Mouse (Mus musculus) limb, embryonic 14.5 days (tissue): ENCODE results near the gene Hbq1a. TPM values are rescaled to one million over a fixed set of nuclear protein-coding genes. Genes with fewer than 3 reads are reported as not detected.

Experiments
- ATAC-seq: fragments of 200-750 bp; cut with Nextera tagmentation; 2 replicates; pipeline ENCODE4 v1.8.0; 2017; ENCODE audit warnings: low read depth, moderate number of reproducible peaks, moderate TSS enrichment; ENCODE audit not compliant: low FRiP score
- DNase-seq: peaks from one replicate; pipeline ENCODE4 v3.0.0-alpha.2; 2015; ENCODE audit warnings: low spot score
- H3K27ac ChIP-seq: fragments of 300-500 bp; sonication (generic); replicated peaks from 2 replicates; pipeline ENCODE4 v1.5.1; 2014; ENCODE audit warnings: low read depth, mild to moderate bottlenecking, low read length, moderate library complexity, mixed read lengths
- H3K27me3 ChIP-seq: fragments of 300-500 bp; sonication (generic); 2 replicates; pipeline ENCODE4 v1.6.1; 2014; ENCODE audit warnings: low read length, mixed read lengths; ENCODE audit not compliant: control insufficient read depth, insufficient read depth
- H3K36me3 ChIP-seq: fragments of 300-500 bp; sonication (generic); 2 replicates; pipeline ENCODE4 v1.6.1; 2014; ENCODE audit warnings: mild to moderate bottlenecking, low read length, moderate library complexity, mixed read lengths; ENCODE audit not compliant: control insufficient read depth, insufficient read depth
- H3K4me1 ChIP-seq: fragments of 300-500 bp; sonication (generic); 2 replicates; pipeline ENCODE4 v1.6.1; 2014; ENCODE audit warnings: antibody characterized with exemption, low read length, mixed read lengths; ENCODE audit not compliant: control insufficient read depth, insufficient read depth
- H3K4me2 ChIP-seq: fragments of 300-500 bp; sonication (generic); replicated peaks from 2 replicates; pipeline ENCODE4 v1.6.1; 2014; ENCODE audit warnings: low read depth, mild to moderate bottlenecking, low read length, moderate library complexity; ENCODE audit not compliant: severe bottlenecking
- H3K4me3 ChIP-seq: fragments of 300-500 bp; sonication (generic); replicated peaks from 2 replicates; pipeline ENCODE4 v1.5.1; 2014; ENCODE audit warnings: low read length
- H3K9ac ChIP-seq: fragments of 300-500 bp; sonication (generic); 2 replicates; pipeline ENCODE4 v1.6.1; 2014; ENCODE audit warnings: mild to moderate bottlenecking, low read depth, low read length, moderate library complexity; ENCODE audit not compliant: severe bottlenecking
- H3K9me3 ChIP-seq: fragments of 300-500 bp; sonication (generic); 2 replicates; pipeline ENCODE4 v1.6.1; 2016; ENCODE audit warnings: low read length; ENCODE audit not compliant: control insufficient read depth
- POLR2A ChIP-seq: fragments of 200-500 bp; IDR thresholded peaks from 2 replicates; pipeline ENCODE4 v1.8.0; 2012; ENCODE audit warnings: inconsistent platforms, mild to moderate bottlenecking, moderate library complexity, borderline replicate concordance; ENCODE audit not compliant: insufficient read depth, insufficient read length; ENCODE audit errors: extremely low read depth
- WGBS: fragments of 180-500 bp; shearing (Covaris S2); extraction: QIAGEN DNeasy Blood & Tissue Kit; methylation state at CpG from one replicate; pipeline ENCODE4 v1.1.7; 2014; 5-methylcytosine and 5-hydroxymethylcytosine counted together
- polyA plus RNA-seq, 2 experiments: library from polyadenylated mRNA; depleted of rRNA in 1 of 2; stranded (reverse) in 1 of 2; unstranded in 1 of 2; fragments of >200 nt; fragmentation: Nextera tagmentation in 1 of 2; extraction: Ambion mirVana in 1 of 2; gene quantifications; 2 replicates each; pipeline versions ENCODE4 v1.2.1 to v1.2.3; 2012 to 2014

Gene Hbq1a
- polyA plus RNA-seq, 2 experiments: 0.83 to 1.3 TPM

DNA sequence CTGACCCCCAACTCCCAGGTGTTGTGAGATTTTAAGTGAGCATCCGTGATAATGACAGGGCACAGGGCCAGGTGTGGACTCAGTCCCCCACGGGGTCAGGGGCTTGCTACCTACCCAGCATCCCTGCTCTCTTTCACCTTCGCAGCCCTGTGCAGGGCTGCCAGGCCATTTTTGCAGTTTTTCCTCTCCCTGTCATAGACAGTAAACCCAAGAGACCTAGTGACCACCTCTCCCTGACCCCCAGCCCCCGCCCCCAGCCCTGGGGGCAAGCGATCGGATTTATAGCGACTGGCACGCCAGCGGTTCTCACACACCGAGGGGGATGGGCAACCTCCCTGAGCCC, 47.4 kb downstream of the Hbq1a start:
- Histone ChIP-seq H3K4me3 (peak overlapping the region; percentile 70), H3K9ac (peak overlapping the region; percentile 87), H3K27me3 (no peaks in the 10 kb centered on the region), H3K4me2 (peak overlapping the region; percentile 93), H3K4me1 (peaks cover 25% of the 10 kb centered on the region), H3K27ac (peak overlapping the region; percentile 81), H3K9me3 (no peaks in the 10 kb centered on the region), H3K36me3 (peaks cover 16% of the 10 kb centered on the region)
- no peak for TF ChIP-seq POLR2A
- DNase-seq: no peak
- ATAC-seq: peak; percentile 16; the same call in 1 of the 2 replicates
- WGBS: 3% methylated on average over 10 of the region's 10 CpGs

DNA sequence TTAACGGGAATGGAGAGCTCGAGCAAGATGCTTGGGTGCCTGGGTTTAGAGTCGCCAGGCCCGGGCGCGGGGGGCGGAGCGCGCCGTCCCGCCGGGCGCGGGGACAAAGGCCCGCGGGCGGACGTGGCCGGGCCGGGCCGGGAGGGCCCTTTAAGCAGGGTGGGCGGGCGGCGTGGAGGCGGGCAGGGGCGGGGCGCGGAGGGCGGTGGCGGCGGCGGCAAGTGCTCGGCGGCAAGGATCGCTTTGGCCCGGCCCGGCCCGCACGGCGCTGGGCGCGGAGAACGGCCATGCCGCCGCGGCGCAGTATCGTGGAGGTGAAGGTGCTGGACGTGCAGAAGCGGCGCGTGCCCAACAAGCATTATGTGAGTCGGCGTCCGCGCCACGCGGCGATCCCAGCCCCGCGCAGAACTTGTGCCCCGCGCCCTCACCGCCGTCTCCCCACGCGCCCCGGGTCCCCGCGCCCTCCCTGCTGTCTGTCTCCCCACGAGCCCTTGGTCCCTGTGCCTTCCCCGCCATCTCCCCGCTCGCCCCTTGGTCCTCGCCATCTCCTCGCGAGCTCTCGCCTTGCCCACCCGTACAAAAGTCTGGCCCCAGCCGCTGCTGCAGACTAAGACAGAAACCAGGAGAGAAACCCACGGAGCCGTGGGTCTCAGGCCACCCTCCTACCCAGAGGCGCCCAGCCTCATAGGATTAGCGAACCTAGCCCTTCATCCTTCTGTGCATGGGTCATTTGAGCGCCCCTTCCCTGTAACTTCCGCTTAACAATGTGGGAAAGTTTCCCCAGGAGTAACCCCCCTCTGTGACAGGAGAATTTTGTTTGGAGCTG, 48.0 kb downstream of the Hbq1a start, which contains the start of gene Sh3pxd2b:
Gene Sh3pxd2b, plus strand, starts transcription at position 214 of the 826 bp plus-strand sequence.
- H3K4me1 ChIP-seq: peaks cover 25% of the 10 kb centered on the region
- peak within 1 kb of the TSS; percentile 70 for H3K4me3 ChIP-seq
- ATAC-seq (peak; percentile 87), DNase-seq (peak; percentile 45)
- TF ChIP-seq POLR2A: 0 out of 2 replicates have a peak, but pooled peaks have one; percentile 70
- H3K27me3 ChIP-seq: no peaks in the 10 kb centered on the region
- H3K9me3 ChIP-seq: no peaks in the 10 kb centered on the region
- peak within 1 kb of the TSS; percentile 93 for H3K4me2 ChIP-seq
- under 1% methylated on average over 53 of the region's 86 CpGs for WGBS
- peak within 1 kb of the TSS; percentile 81 for H3K27ac ChIP-seq
- H3K9ac ChIP-seq: peak within 1 kb of the TSS; percentile 87
- peaks cover 16% of the 10 kb centered on the region for H3K36me3 ChIP-seq

DNA sequence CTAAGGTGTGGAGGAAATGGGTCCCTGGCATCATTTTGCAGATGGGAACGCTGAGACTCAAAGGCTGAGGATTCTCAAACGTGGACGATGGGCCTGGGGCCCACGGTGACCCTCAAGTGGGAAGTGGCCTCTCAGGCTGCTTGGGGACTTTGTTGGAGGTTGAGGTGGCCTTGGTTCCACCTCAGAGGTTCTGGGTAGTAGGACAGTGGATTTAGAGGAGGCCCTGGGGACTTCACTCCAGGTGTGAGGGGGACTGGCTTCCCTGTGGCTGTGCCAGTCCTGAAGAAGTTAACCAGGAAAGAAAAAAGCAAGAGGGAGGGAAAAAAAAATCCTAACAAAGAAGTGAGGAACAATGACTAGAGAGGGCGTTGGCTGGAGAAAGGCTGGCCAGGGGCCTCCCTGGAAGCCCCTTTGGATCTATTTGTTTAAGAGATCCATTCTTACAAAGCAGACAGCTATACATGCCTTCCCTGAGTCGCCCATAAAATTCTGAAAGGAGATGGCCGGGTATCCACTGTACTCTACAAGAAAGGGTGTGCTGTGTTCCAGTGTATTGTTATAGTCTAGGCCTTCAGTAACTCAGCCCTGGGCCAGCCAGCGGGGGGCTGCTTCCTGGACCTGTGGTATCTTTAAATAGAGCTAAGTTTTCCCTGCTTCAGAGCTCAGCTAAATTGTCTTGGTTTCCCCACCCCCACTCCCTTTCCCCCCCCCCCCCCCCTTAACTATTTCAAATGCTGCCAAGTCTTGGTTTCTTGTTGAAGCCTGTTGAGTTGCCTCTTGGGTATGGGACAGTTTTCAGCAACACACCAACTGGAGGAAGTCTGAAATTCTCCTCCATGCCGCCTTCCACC, 48.8 kb downstream of the Hbq1a start:
- Histone ChIP-seq H3K9ac (peak overlapping the region; percentile 87), H3K4me3 (peak overlapping the region; percentile 70), H3K27ac (peak overlapping the region; percentile 81), H3K27me3 (no peaks in the 10 kb centered on the region), H3K36me3 (peaks cover 20% of the 10 kb centered on the region), H3K9me3 (no peaks in the 10 kb centered on the region), H3K4me2 (peak overlapping the region; percentile 93), H3K4me1 (peaks cover 25% of the 10 kb centered on the region)
- 17% methylated on average over 9 of the region's 9 CpGs for WGBS
- DNase-seq (peak; percentile 21), ATAC-seq (no peak)
- no peak for TF ChIP-seq POLR2A

DNA sequence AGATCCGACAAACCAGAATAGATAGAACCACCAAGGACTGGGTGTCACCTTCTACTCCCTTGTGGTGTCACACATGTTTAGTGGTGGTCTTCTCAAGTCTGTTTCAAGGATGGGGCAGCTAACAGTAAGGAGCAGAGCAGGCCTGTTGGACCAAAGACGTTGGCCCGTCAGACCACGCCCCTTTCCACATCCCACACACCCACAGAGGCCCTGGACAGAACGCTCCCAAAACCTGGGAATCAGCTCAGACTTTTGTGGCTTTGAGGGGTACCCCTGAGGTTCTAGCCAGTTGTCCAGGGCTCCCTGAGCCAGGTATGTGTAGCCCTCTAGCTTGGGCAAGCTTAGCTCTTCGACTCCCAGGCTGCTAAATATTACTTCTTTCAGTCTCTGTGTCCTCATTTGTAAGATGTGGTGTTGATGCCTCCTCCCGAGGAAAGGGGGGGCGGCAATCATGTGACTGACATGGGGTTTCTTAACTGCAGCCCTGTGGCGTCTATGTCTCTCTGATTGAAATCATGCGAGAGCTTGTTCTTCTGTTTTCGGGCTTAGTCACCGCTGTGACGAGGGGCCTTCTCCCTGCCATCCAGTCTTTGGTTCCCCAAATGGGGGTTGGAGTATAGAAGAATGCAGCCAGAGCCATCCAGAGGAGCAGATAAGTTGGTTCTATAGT, 49.5 kb downstream of the Hbq1a start:
- Histone ChIP-seq H3K27ac (peak overlapping the region; percentile 81), H3K9ac (peak overlapping the region; percentile 87; the same call in 1 of the 2 replicates), H3K4me3 (peak overlapping the region; percentile 70), H3K9me3 (no peaks in the 10 kb centered on the region), H3K4me1 (peaks cover 25% of the 10 kb centered on the region), H3K36me3 (peaks cover 20% of the 10 kb centered on the region), H3K4me2 (peak overlapping the region; percentile 93), H3K27me3 (no peaks in the 10 kb centered on the region)
- no peak for TF ChIP-seq POLR2A
- peak; percentile 27 for DNase-seq
- no peak for ATAC-seq
- 57% methylated on average over 13 of the region's 13 CpGs for WGBS

Other genes with a start within 250 kb of the Hbq1a start
- 0.54 and 0.73 TPM in 2 replicates for gene Il9r, start 99.8 kb upstream of the Hbq1a start, polyA plus RNA-seq (2012; rRNA removed)
- 0.21 and 0.32 TPM in 2 replicates for gene Il9r, start 99.8 kb upstream of the Hbq1a start, polyA plus RNA-seq (2014; fragmentation: Nextera tagmentation; extraction: Ambion mirVana)
- 31.9 and 46.7 TPM in 2 replicates for gene Snrnp25, start 94.7 kb upstream of the Hbq1a start, polyA plus RNA-seq (2012; rRNA removed)
- 52.1 and 54.5 TPM in 2 replicates for gene Snrnp25, start 94.7 kb upstream of the Hbq1a start, polyA plus RNA-seq (2014; fragmentation: Nextera tagmentation; extraction: Ambion mirVana)
- 136 and 234 TPM in 2 replicates for gene Rhbdf1, start 77.8 kb upstream of the Hbq1a start, polyA plus RNA-seq (2012; rRNA removed)
- 61.5 and 68.3 TPM in 2 replicates for gene Rhbdf1, start 77.8 kb upstream of the Hbq1a start, polyA plus RNA-seq (2014; fragmentation: Nextera tagmentation; extraction: Ambion mirVana)
- gene Mpg, start 73.6 kb upstream of the Hbq1a start, polyA plus RNA-seq (2012; rRNA removed): 27.1 and 27.9 TPM in 2 replicates
- 40.1 and 43.9 TPM in 2 replicates for gene Mpg, start 73.6 kb upstream of the Hbq1a start, polyA plus RNA-seq (2014; fragmentation: Nextera tagmentation; extraction: Ambion mirVana)
- gene Nprl3, start 32.4 kb upstream of the Hbq1a start, polyA plus RNA-seq (2012; rRNA removed): 88.8 and 114 TPM in 2 replicates
- gene Nprl3, start 32.4 kb upstream of the Hbq1a start, polyA plus RNA-seq (2014; fragmentation: Nextera tagmentation; extraction: Ambion mirVana): 29.4 and 30.9 TPM in 2 replicates
- 70.0 and 113 TPM in 2 replicates for gene Hba-x, start 23.7 kb upstream of the Hbq1a start, polyA plus RNA-seq (2012; rRNA removed)
- 197 and 201 TPM in 2 replicates for gene Hba-x, start 23.7 kb upstream of the Hbq1a start, polyA plus RNA-seq (2014; fragmentation: Nextera tagmentation; extraction: Ambion mirVana)
- gene Hba-a1, start 16.6 kb upstream of the Hbq1a start, polyA plus RNA-seq (2012; rRNA removed): 4,119 and 4,850 TPM in 2 replicates
- 3,906 and 5,793 TPM in 2 replicates for gene Hba-a1, start 16.6 kb upstream of the Hbq1a start, polyA plus RNA-seq (2014; fragmentation: Nextera tagmentation; extraction: Ambion mirVana)
- gene Hbq1b, start 13.1 kb upstream of the Hbq1a start, polyA plus RNA-seq (2012; rRNA removed): 0.87 and 2.4 TPM in 2 replicates
- gene Hbq1b, start 13.1 kb upstream of the Hbq1a start, polyA plus RNA-seq (2014; fragmentation: Nextera tagmentation; extraction: Ambion mirVana): 0.91 and 1.1 TPM in 2 replicates
- 9,478 and 10,620 TPM in 2 replicates for gene Hba-a2, start 3.6 kb upstream of the Hbq1a start, polyA plus RNA-seq (2012; rRNA removed)
- gene Hba-a2, start 3.6 kb upstream of the Hbq1a start, polyA plus RNA-seq (2014; fragmentation: Nextera tagmentation; extraction: Ambion mirVana): 9,964 and 14,532 TPM in 2 replicates
- 44.3 and 52.8 TPM in 2 replicates for gene Sh3pxd2b, start 47.8 kb downstream of the Hbq1a start, polyA plus RNA-seq (2012; rRNA removed)
- gene Sh3pxd2b, start 47.8 kb downstream of the Hbq1a start, polyA plus RNA-seq (2014; fragmentation: Nextera tagmentation; extraction: Ambion mirVana): 31.5 and 31.8 TPM in 2 replicates
- 74.2 and 78.1 TPM in 2 replicates for gene Ubtd2, start 155.3 kb downstream of the Hbq1a start, polyA plus RNA-seq (2012; rRNA removed)
- gene Ubtd2, start 155.3 kb downstream of the Hbq1a start, polyA plus RNA-seq (2014; fragmentation: Nextera tagmentation; extraction: Ambion mirVana): 107 and 118 TPM in 2 replicates
- gene Efcab9, start 232.0 kb downstream of the Hbq1a start, polyA plus RNA-seq (2012; rRNA removed): 0.11 TPM in 1 of 2 replicates, not detected in the other
- gene Efcab9, start 232.0 kb downstream of the Hbq1a start, polyA plus RNA-seq (2014; fragmentation: Nextera tagmentation; extraction: Ambion mirVana): not detected in 2 replicates
- gene Stk10, start 233.2 kb downstream of the Hbq1a start, polyA plus RNA-seq (2012; rRNA removed): 7.1 and 8.3 TPM in 2 replicates
- 1.9 and 2.5 TPM in 2 replicates for gene Stk10, start 233.2 kb downstream of the Hbq1a start, polyA plus RNA-seq (2014; fragmentation: Nextera tagmentation; extraction: Ambion mirVana)